Mouse (Mus musculus): Measurements from ENCODE around the gene Gm14190. TPM values are rescaled to one million over a fixed set of nuclear protein-coding genes. Genes with fewer than 3 reads are reported as not detected.
A peak's percentile ranks its signal among the peaks of the same experiment; 100 is the strongest.
"Not testable (repeated sequence)": the region's sequence is repeated elsewhere in the genome, so short reads cannot be mapped to it uniquely, and the experiment has no call there.

The Gm14190 gene
- polyA plus RNA-seq (2012; rRNA removed) = not detected in 2 replicates

DNA sequence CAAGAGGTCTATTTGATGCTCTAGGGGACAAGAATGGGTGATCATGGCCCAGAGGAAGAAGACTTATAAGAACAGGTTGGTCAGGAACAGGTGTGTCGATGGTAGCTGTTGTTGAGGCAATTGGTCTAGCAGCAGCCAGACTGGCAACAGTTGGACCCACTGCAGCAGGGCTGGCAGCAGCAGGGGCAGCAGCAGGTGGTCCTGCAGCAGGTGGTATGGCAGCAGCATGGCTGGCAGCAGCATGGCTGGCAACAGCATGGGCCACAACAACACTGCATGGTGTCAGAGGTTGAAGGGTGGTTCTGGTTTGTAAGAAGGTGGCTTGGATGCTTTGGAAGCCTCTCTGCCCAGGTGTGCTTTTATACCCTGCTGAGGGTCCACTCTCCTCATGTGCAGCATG, at the start of gene Gm14190:
TSS of gene Gm14190 (minus strand) at position 278 of the 400 bp plus-strand sequence.
- no peak for DNase-seq (ENCODE audit: extremely low spot score in 1 of 2, low spot score in 1 of 2)

DNA sequence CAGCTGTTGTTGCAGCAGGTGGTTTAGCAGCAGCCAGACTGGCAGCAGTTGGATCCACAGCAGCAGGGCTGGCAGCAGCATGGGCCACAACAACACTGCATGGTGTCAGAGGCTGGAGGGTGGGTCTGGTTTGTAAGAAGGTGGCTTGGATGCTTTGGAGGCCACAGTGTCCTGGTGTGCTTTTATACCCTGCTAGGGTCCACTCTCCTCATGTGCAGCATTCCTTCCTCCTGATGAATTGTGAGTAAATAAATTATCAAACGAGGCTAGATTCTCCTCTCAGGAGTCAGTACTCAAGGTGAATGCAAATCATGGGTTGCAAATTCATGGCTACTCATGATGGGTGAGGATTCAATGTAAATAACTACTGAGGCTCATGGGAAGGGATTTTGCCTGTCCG, 43.6 kb upstream of the Gm14190 start, which contains the start of gene Gm14180:
TSS of gene Gm14180 (minus strand) at position 101 of the 400 bp plus-strand sequence.
- DNase-seq (ENCODE audit: extremely low spot score in 1 of 2, low spot score in 1 of 2) = no peak

DNA sequence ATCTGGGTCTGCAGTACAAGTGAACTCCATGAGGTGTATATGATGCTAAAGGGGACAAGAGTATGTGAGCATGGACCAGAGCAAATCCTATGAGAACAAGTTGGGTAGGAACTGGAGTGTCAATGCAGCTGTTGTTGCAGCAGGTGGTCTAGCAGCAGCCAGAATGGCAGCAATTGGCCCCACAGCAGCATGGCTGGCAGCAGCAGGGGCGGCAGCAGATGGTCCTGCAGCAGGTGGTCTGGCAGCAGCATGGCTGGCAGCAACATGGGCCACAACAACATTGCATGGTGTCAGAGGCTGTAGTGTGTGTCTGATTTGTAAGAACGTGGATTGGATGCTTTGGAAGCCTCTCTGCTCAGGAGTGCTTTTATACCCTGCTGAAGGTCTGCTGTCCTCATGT, 33.5 kb upstream of the Gm14190 start:
- no peak for DNase-seq (ENCODE audit: extremely low spot score in 1 of 2, low spot score in 1 of 2)

DNA sequence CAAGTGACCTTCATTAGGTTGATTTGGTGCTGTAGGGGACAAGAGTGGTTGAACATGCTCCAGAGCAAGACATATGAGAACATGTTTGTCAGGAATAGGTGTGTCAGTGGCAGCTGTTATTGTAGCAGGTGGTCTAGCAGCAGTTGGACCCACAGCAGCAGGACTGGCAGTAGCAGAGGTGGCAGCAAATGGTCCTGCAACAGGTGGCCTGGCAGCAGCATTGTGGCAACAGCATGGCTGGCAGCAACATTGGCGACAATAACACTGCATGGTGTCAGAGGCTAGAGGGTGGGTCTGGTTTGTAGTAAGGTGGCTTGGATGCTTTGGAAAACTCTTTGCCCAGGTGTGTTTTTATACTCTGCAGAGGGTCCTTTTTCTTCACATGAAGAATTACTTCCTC, 28.2 kb upstream of the Gm14190 start:
- no peak for DNase-seq (ENCODE audit: extremely low spot score in 1 of 2, low spot score in 1 of 2)

DNA sequence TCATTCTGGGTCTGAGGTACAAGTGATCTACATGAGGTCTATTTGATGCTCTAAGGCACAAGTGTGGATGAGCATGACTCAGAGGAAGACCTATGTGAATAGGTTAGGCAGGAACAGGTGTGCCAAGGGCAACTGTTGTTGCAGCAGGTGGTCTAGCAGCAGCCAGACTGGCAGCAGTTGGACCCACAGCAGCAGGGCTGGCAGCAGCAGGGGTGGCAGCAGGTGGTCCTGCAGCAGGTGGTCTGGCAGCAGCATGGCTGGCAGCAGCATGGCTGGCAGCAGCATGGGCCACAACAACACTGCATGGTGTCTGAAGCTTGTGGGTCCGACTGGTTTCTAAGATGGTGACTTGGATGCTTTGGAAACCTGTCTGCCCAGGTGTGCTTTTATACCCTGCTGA, 5.3 kb downstream of the Gm14190 start:
- not testable (repeated sequence) for DNase-seq (ENCODE audit: extremely low spot score in 1 of 2, low spot score in 1 of 2)

DNA sequence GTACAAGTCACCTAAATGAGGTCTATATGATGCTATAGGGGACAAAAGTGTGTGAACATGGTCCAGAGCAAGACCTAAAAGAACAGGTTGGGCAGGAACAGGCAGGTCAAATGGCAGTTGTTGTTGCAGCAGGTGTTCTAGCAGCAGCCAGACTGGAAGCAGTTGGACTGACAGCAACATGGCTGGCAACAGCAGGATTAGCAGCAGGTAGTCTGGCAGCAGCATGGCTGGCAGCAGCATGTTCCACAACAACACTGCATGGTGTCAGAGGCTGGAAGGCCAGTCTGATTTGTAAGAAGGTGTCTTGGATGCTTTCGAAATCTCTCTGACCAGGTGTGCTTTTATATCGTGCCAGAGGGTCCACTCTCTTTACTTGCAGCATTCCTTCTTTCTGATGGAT, 7.1 kb downstream of the Gm14190 start:
- DNase-seq (ENCODE audit: extremely low spot score in 1 of 2, low spot score in 1 of 2) = no peak

DNA sequence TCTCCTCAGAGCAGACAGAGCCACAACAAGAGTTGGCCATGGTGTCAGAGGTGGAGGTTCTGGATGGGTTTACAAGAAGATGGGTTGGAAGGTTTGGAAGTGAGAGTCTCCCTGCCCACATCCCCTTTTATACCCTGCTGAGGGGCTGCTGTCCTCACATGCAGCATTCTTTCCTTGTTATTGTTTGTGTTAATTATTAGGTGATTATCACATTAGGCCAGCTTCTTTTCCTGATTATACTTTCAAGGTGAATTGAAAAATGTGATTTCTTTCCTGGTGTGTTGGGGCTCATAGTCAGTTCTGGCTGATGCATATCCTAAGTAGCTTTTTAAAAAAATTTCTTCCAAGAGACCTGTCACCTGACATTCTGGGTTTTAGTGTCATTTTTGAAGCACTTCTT, 24.7 kb downstream of the Gm14190 start, which contains the start of gene Krtap4-6:
TSS of gene Krtap4-6 (minus strand) at position 101 of the 400 bp plus-strand sequence.
- no peak for DNase-seq (ENCODE audit: extremely low spot score in 1 of 2, low spot score in 1 of 2)

DNA sequence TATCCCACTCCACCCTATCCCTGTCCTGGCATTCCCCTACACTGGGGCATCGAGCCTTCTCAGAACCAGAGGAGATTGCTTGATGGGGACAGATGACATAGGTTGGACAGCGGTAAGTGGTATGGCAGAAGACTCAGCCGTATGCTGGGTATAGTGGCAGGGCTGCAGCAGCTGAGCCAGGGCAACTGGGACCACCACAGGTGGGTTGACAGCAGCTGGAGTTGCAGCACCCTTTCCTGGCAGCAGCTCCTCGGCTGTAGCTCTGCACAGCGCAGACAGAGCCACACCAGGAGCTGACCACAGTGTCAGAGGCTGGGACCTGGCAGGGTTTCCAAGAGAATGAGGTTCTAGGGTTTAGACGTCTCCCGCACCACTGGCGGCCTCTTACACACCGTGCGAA, 27.7 kb downstream of the Gm14190 start:
- no peak for DNase-seq (ENCODE audit: extremely low spot score in 1 of 2, low spot score in 1 of 2)

DNA sequence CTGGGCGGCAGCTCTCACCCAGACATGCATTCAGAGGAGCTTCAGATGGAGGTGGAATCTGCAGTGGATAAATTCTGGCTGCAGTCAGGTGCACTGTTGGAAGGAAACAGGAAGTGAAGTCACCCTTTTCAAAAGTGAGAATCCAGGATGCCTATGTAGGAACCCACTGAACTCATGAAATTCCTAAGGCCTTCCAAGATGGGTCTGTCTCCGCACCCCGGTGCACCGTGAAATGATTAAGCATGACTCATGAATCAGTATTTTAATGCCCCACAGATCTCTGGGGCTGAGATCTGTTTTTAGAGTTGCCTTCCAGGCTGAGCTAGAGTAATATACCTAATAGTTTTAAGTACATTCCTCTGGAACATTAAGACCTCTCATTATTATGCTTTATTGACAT, 31.3 kb downstream of the Gm14190 start:
- no peak for DNase-seq (ENCODE audit: extremely low spot score in 1 of 2, low spot score in 1 of 2)

DNA sequence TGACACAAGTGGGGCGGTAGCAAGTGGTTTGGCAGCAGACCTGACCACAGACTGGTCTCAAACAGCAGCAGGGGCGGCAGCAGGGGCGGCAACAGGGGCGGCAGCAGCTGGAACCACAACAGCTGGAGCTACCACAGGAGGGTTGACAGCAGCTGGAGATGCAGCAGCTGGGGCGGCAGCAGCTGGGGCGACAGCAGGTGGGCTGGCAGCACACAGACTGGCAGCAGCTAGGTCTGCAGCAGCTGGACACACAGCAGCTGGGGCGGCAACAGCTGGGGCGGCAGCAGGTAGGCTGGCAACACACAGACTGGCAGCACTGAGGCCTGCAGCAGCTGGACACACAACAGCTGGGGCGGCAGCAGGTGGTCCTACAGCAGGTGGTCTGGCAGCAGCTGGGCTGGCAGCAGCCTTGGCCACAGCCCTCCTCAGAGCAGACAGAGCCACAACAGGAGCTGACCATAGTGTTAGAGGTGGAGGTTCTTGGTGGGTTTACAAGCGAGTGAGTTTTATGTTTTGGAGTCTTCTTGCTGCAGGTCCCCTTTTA, 32.0 kb downstream of the Gm14190 start, which contains the start of gene Gm11563:
TSS of gene Gm11563 (minus strand) at position 494 of the 544 bp plus-strand sequence.
- DNase-seq (ENCODE audit: extremely low spot score in 1 of 2, low spot score in 1 of 2) = not testable (repeated sequence)

DNA sequence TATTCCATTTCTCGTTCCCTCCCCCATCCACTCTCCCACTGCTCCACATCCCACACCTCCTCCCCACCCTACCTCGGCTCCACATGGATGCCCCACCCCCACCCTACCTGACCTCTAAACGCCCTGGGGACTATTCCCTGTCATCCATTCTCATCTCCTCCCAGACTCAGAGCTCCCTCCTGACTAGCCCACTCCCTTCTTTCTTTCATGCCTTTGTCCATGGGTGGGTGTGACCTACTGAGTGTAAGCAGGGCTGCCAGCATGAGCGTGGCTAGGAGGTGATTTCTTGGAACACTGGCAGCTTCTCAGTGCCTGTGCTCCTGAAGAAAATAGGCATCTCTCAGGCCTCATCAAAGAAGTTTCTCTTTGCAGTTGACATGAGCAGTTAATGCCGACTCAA, 33.5 kb downstream of the Gm14190 start:
- no peak for DNase-seq (ENCODE audit: extremely low spot score in 1 of 2, low spot score in 1 of 2)

DNA sequence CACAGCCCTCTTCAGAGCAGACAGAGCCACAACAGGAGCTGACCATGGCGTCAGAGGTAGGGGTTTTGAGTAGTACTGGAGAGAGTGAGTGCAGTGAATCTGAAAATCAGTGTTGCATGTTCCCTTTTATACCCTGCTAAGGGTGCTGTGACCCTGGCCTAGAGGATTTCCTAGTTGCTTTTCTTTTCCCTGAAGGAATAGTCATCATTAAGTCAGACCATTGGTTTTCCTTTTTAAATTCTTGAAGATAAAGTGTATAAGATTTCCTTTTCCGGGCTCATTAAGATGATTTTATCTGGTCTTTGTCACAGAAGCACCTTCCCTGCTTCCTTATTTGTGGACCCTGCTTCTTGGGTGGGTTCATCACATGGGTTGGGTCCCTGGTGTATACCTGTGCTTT, 40.4 kb downstream of the Gm14190 start, which contains the start of gene Gm11555:
TSS of gene Gm11555 (minus strand) at position 101 of the 400 bp plus-strand sequence.
- no peak for DNase-seq (ENCODE audit: extremely low spot score in 1 of 2, low spot score in 1 of 2)

DNA sequence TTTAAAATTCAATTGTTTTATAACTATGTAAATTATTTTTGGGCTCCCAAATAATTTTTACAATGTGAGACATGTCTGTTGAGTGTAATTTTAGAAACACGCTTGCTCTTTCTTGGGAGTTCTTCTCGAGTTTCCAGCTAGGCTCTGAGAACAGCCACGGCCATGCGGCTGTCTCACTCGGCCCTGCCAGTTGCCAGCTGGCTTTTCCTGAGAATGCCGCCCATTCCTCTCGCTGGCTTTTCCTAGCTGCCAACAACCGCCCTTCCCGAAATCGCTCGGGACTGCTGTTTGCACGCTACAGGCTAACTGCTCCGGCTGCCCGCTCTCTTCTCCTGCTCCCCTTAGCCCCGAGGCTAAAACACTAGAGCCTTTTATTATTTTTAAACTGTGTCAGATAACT, 44.1 kb downstream of the Gm14190 start:
- DNase-seq (ENCODE audit: extremely low spot score in 1 of 2, low spot score in 1 of 2) = peak in 1 of 2 experiments; percentile 42

DNA sequence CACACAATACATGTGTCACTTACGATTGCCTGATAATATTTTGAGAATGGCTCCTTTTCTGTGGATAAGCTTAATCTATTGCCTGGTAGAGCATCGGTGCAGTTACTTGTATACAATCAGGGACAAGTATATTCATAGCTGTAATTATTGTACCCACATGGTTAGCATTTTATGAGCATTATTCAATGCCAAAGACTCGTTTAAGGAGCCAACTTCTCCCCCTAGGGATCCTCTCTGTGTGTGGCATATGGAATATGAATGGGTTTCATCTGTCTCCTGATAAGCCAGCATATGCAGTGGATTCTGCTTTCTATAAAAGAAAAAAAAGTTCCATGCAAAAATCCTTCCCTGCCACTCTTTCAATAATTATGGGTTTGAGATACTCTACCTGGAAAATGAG, 46.2 kb downstream of the Gm14190 start:
- no peak for DNase-seq (ENCODE audit: extremely low spot score in 1 of 2, low spot score in 1 of 2)

DNA sequence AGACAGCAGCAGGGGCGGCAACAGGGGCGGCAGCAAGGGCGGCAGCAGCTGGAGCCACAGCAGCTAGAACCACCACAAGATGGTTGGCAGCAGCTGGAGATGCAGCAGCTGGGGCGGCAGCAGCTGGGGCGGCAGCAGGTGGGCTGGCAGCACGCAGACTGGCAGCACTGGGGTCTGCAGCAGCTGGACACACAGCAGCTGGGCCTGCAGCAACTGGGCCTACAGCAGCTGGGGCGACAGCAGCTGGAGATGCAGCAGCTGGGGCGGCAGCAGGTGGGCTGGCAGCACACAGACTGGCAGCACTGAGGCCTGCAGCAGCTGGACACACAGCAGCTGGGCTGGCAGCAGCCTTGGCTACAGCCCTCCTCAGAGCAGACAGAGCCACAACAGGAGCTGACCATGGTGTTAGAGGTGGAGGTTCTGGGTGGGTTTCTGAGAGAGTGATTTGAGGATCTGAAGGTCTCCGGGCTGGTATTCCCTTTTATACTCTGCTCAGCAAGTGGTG, 46.9 kb downstream of the Gm14190 start, which contains the start of gene Krtap4-7:
TSS of gene Krtap4-7 (minus strand) at position 455 of the 505 bp plus-strand sequence.
- not testable (repeated sequence) for DNase-seq (ENCODE audit: extremely low spot score in 1 of 2, low spot score in 1 of 2)

DNA sequence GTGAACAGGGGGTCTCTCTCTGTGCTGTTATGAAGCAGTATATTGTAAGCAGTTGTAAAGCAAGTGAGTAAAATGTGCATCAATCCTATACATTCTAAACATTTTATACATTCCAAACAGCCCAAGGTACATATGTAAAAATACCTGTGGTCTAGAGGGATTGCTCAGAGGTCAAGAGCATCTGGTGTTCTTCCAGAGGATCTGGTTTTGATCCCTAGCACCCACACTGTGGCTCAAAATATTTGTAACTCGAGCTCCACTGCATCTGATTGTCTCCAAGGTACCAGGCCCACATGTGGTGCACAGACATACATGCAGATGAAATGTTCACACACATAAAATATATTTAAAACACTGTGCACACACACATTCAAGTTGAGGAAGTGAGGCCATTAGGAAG, 49.6 kb downstream of the Gm14190 start:
- DNase-seq (ENCODE audit: extremely low spot score in 1 of 2, low spot score in 1 of 2) = no peak

Other genes starting within 250 kb of the Gm14190 start
- 0.15 TPM in 1 of 2 replicates, not detected in the other for gene Krt23, start 197.6 kb downstream of the Gm14190 start, polyA plus RNA-seq (2012; rRNA removed)
- not detected in 2 replicates for gene Krt39, start 169.4 kb downstream of the Gm14190 start, polyA plus RNA-seq (2012; rRNA removed)
- gene Krt40, start 147.6 kb downstream of the Gm14190 start, polyA plus RNA-seq (2012; rRNA removed) = 0.08 TPM in 1 of 2 replicates, not detected in the other
- not detected in 2 replicates for gene Krtap3-3, start 139.9 kb downstream of the Gm14190 start, polyA plus RNA-seq (2012; rRNA removed)
- gene Krtap3-2, start 133.9 kb downstream of the Gm14190 start, polyA plus RNA-seq (2012; rRNA removed) = not detected in 2 replicates
- not detected in 2 replicates for gene Gm11939, start 131.3 kb downstream of the Gm14190 start, polyA plus RNA-seq (2012; rRNA removed)
- not detected in 2 replicates for gene Krtap3-1, start 124.1 kb downstream of the Gm14190 start, polyA plus RNA-seq (2012; rRNA removed)
- not detected in 2 replicates for gene Krtap1-5, start 109.7 kb downstream of the Gm14190 start, polyA plus RNA-seq (2012; rRNA removed)
- gene Krtap1-4, start 107.1 kb downstream of the Gm14190 start, polyA plus RNA-seq (2012; rRNA removed) = not detected in 2 replicates
- gene Krtap1-3, start 99.4 kb downstream of the Gm14190 start, polyA plus RNA-seq (2012; rRNA removed) = not detected in 2 replicates
- not detected in 2 replicates for gene Krtap9-3, start 92.6 kb downstream of the Gm14190 start, polyA plus RNA-seq (2012; rRNA removed)
- not detected in 2 replicates for gene Gm11938, start 87.4 kb downstream of the Gm14190 start, polyA plus RNA-seq (2012; rRNA removed)
- not detected in 2 replicates for gene Gm11937, start 80.6 kb downstream of the Gm14190 start, polyA plus RNA-seq (2012; rRNA removed)
- gene Krtap2-4, start 75.9 kb downstream of the Gm14190 start, polyA plus RNA-seq (2012; rRNA removed) = not detected in 2 replicates
- not detected in 2 replicates for gene Gm11562, start 70.3 kb downstream of the Gm14190 start, polyA plus RNA-seq (2012; rRNA removed)
- gene Krtap4-1, start 62.5 kb downstream of the Gm14190 start, polyA plus RNA-seq (2012; rRNA removed) = not detected in 2 replicates
- gene Krtap4-2, start 55.7 kb downstream of the Gm14190 start, polyA plus RNA-seq (2012; rRNA removed) = not detected in 2 replicates
- not detected in 2 replicates for gene Krtap4-7, start 46.7 kb downstream of the Gm14190 start, polyA plus RNA-seq (2012; rRNA removed)
- gene Gm11555, start 40.5 kb downstream of the Gm14190 start, polyA plus RNA-seq (2012; rRNA removed) = not detected in 2 replicates
- not detected in 2 replicates for gene Gm11563, start 31.8 kb downstream of the Gm14190 start, polyA plus RNA-seq (2012; rRNA removed)
- not detected in 2 replicates for gene Krtap4-6, start 24.8 kb downstream of the Gm14190 start, polyA plus RNA-seq (2012; rRNA removed)
- not detected in 2 replicates for gene Gm14180, start 43.5 kb upstream of the Gm14190 start, polyA plus RNA-seq (2012; rRNA removed)
- not detected in 2 replicates for gene Gm11595, start 82.2 kb upstream of the Gm14190 start, polyA plus RNA-seq (2012; rRNA removed)
- not detected in 2 replicates for gene Krtap4-8, start 90.0 kb upstream of the Gm14190 start, polyA plus RNA-seq (2012; rRNA removed)
- not detected in 2 replicates for gene Krtap4-9, start 94.5 kb upstream of the Gm14190 start, polyA plus RNA-seq (2012; rRNA removed)
- not detected in 2 replicates for gene Gm11596, start 102.7 kb upstream of the Gm14190 start, polyA plus RNA-seq (2012; rRNA removed)
- not detected in 2 replicates for gene Gm11569, start 108.2 kb upstream of the Gm14190 start, polyA plus RNA-seq (2012; rRNA removed)
- not detected in 2 replicates for gene Gm11554, start 113.7 kb upstream of the Gm14190 start, polyA plus RNA-seq (2012; rRNA removed)
- not detected in 2 replicates for gene Krtap4-13, start 119.2 kb upstream of the Gm14190 start, polyA plus RNA-seq (2012; rRNA removed)
- gene Gm11564, start 124.9 kb upstream of the Gm14190 start, polyA plus RNA-seq (2012; rRNA removed) = not detected in 2 replicates
- gene 2300003K06Rik, start 147.3 kb upstream of the Gm14190 start, polyA plus RNA-seq (2012; rRNA removed) = not detected in 2 replicates
- gene Krtap4-16, start 160.9 kb upstream of the Gm14190 start, polyA plus RNA-seq (2012; rRNA removed) = not detected in 2 replicates
- not detected in 2 replicates for gene Gm11568, start 167.2 kb upstream of the Gm14190 start, polyA plus RNA-seq (2012; rRNA removed)
- not detected in 2 replicates for gene Gm11559, start 173.7 kb upstream of the Gm14190 start, polyA plus RNA-seq (2012; rRNA removed)
- not detected in 2 replicates for gene Krtap9-1, start 182.6 kb upstream of the Gm14190 start, polyA plus RNA-seq (2012; rRNA removed)
- not detected in 2 replicates for gene Gm11567, start 188.4 kb upstream of the Gm14190 start, polyA plus RNA-seq (2012; rRNA removed)
- gene Krtap31-1, start 217.2 kb upstream of the Gm14190 start, polyA plus RNA-seq (2012; rRNA removed) = not detected in 2 replicates
- not detected in 2 replicates for gene Gm11565, start 224.0 kb upstream of the Gm14190 start, polyA plus RNA-seq (2012; rRNA removed)
- not detected in 2 replicates for gene Krtap31-2, start 245.6 kb upstream of the Gm14190 start, polyA plus RNA-seq (2012; rRNA removed)

All from frontal cortex, adult 2 months (tissue).